Mouse (Mus musculus) G1E-ER4 (cell line): ENCODE results near the gene Fto. TPM values are rescaled to one million over a fixed set of nuclear protein-coding genes. Genes with fewer than 3 reads are reported as not detected.

Experiments
- GATA1 ChIP-seq: IDR thresholded peaks from one replicate; pipeline ENCODE4 v1.8.0; 2012; ENCODE audit warnings: low read length, inconsistent platforms
- polyA plus RNA-seq: library from polyadenylated mRNA; stranded (reverse); fragments of >175 nt; gene quantifications from 2 replicates; pipeline ENCODE4 v1.2.3, GENCODE M21; 2012

The Fto gene
- polyA plus RNA-seq, 1 experiment = 9.6 TPM

DNA sequence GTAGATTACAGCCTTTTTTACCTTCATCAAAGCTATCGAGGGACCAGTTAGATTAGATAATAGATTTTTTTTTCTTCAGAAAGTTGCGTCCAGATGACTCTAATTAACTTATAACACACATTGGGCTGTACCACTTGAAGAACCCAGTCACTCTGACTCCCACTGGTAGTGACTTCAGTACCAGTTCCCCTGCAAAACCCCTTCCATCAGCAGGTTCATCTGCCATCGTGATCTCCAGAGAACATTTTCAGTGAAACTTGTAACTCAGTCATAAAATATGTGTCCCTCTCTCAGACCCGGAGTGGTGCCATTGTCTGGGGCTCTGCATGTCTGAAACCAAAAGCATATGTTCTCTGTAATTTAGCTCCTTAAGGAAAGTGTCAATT lies 211.5 kb downstream of the Fto start:
- TF ChIP-seq GATA1 = no peak

DNA sequence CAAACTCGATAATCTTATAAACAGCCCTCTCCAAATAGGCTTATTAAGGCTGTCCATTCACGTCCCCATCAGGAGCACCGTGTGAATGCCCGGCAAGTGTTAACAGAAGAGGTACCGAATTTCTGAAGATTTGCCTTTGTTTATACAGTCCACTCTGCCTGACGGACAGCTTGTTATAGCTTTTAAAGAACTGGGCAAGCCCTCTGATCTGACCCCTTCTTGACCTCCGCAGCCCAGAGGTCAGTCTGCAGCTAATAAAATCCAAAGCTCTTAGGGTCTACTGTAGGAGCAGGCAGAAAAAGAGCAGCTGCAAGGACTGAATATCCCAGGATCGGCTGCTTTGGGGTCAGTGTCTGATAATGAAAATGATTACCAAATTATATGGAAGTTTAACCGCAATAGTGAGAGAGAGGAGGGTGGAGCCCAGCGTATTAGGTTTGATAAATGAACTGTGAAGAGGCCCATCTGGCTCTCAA lies 212.1 kb downstream of the Fto start:
- TF ChIP-seq GATA1 = no peak

DNA sequence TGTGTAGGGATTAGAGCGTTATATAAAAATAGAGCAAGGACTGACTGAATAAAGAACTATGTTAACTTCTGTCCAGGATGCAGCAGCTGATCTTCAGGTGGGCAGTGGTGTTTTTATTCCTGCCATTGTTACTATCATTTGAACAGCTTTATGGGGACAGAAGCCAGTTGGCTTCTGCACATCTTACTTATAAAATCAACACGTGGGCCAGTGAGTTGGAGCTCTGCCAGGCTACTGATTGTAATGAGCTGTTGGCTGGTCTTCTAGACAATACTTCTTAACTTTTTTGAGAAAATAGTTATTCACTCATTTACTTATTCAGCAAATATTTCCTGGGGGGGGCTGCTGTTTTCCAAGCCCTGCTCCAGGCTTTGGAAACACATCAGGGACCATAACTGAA lies 215.6 kb downstream of the Fto start:
- no peak for TF ChIP-seq GATA1

DNA sequence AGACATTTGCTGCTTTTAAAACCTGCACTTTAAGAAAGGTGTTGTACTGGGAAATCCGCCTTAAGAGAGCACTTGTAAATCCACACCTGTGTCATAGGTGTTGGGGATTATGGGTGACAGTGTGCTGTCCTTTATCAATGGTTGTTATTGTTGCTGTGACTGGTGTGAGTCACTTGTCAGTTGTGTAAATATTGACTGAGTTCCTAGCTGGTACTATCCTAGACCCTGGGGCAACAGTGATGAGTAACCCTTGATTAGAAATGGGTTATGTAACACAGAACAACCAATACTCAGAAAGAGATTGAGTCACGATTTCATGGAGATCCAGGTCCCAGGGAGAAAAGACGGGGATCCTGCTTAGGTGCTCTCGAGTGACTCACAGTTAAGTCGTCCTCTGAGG lies 216.4 kb downstream of the Fto start:
- no peak for TF ChIP-seq GATA1

DNA sequence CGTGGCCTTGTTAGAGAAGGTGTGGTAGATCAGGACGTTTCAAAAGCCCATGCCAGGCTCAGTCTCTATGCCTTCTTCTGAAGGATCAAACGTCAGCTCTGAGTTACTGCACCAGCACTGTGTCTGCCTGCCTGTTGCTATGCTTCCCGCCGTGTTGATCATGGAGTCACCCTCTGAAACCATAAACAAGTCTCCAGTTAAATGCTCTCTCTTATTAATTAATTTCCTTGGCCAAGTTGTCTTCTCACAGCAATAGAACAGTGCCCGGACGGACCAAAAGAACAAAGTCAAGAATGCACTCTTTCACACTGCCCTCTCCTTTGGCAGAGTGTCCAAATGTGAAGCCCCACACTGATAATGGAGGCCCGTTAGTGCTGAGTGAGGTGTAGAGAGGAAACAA lies 217.3 kb downstream of the Fto start:
- TF ChIP-seq GATA1 = no peak

DNA sequence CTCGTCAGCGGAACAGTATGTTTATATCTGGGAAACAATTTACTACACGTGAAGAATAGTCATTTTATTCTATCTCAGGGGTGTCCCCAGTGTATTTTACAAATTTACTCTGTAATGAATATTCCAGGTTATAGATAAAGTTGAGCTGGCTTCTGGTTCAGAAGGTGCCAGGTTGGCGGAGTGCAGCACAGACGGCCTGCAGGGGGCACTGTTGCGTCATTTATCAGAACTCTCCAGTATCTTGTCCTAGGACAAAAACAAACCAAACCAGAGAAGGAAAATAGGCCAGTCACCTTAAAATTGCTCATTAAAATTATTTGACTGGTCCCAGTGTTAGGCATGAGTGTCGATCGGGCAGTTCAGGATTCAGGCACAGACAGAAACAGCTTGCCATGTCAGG lies 218.6 kb downstream of the Fto start:
- TF ChIP-seq GATA1 = no peak

DNA sequence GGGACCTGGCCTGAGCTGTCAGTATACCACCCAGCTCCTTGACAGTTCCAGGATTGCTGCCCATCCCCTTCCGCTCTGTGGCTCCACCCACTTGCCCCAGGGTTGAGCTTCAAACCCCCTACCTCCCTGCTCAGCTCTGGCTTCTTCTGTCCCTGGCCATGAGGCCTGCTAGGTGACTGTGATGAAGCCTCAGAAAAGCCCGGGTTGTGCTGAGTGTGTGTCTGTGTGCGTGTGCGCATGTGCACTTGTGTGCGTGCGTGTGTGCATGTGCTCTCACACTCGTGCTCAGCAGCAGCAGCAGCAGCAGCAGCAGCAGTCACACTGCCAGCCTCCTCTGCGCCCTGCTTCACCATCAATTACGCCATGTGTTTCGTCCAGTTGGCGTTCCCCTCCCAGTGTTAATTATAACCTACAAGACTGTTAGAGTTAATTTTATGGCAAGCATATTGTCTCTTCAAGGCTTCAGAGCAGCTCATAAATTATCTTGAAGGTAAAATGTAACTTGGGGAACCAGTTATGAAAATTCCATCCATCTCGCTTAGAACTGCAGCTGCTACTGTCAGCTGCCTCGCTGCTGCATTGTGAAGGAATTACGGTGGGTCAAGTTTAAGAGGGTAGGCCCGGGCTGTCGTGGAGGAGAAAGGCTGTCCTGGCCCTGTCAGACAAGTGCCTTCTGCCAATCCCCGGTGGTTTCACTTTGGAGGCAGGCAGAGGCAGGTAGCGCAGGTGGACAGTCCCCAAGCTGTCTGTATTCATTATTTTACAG lies 219.5 kb downstream of the Fto start:
- no peak for TF ChIP-seq GATA1

DNA sequence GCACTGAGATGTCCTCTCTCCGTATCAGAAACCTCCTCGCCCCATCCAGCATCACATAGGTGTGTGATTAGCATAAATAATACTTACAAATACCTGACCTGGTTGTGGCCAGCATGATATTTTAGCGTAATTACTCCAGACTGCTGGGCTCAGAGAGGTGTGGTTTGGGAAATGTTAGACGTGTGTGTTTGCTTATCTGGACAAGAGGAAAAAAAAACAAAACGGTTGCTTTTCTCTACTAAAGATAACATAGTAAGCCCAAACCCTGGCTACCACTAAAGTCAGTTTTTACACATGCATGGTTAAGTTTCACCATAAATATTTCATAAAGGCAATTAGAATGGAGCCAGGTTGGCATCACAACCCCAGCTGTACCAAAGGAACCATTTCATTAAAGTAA lies 221.4 kb downstream of the Fto start:
- no peak for TF ChIP-seq GATA1

DNA sequence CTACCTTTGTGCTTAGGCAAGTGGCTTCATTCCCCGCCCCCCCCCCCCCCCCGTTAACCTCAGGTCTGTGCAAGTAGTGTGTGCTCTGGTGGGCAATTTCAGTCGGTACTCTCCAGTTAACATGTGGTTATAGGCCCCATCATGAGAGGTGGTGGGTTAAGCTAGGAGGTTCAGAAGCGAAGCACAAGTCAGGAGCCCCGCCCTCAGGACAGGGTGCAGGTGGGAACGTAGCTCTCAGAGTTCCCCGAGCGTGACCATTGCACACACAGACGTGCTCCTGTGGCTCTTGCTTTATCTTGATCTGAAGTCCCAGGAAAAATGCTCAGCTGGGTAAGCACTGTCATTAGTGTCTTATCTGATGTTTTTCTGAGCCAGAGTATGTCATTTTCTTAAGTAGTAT lies 224.8 kb downstream of the Fto start:
- no peak for TF ChIP-seq GATA1

DNA sequence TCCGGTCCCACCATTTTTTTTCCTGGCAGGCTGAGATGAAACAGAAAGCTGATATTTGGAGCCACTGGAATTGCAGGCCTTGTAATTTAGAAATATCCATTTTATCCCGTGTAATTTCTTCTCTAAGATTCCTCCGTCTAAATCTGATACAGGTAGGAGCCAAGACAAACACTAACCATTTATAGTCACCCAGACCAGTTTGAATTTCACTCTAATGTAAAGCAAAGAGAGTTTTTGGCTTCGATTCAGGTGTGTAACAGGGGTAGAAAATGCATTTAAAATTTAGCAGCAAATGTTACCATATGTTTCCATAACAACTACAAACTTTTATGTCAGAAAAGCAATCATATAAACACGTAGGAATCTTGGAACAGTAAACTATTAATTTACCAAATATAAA lies 225.6 kb downstream of the Fto start:
- no peak for TF ChIP-seq GATA1

DNA sequence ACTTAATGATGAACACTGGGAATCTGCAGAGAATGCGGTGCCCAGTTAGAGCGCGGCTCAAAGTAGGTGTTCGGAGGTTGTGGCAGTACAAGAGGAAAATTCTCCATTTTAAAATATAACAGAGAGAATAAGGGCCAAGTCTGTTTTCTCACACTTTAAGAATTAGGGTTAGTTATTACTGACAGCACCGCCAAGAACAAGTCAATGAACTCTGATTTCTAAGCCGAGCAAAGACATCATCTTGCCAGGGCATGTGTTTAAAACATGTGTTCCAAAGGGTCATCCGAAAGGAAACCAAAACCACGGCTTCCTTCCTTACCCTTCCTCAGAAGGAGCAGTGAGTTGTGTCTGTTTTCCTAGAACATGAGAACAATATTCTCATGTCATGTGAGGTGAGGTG lies 226.3 kb downstream of the Fto start:
- no peak for TF ChIP-seq GATA1

DNA sequence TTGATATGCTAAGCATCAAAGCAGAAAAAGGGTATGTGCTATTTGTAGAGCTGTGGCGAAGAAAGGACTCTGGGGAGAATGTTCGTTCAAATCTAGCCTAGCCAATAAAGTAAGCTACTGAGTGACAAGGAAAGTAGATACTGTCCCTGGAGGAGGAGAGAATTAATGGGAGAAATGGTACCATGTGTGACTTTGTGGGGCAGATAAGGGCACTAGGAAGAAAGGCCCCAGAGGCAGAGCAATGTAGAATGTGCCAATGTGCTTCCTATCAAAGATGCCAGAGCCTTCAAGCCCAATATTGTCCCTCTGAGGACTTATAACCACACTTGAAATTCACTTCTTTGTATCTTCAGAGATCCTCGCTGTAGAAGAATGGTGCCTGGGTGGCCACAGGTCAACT lies 227.9 kb downstream of the Fto start:
- TF ChIP-seq GATA1 = no peak

DNA sequence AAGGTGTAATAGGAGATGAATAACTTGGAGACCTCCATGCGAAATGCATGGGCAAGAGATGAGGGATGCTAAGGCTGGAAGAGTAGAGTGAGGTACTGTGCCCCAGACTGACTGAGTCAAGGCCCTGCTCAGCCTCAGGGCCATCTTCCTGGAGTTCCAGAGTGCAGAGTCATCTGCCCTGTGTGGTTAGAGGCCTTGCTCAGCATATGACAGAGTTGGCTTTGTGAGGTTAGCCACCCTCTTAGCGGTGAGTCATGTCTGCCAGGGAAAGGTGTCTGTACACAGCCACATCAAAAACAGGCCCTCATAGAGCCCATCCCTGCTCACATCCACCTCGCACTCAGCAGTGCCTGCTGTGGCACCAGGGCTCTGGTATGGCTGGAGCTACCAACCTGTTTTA lies 232.2 kb downstream of the Fto start:
- TF ChIP-seq GATA1 = no peak

DNA sequence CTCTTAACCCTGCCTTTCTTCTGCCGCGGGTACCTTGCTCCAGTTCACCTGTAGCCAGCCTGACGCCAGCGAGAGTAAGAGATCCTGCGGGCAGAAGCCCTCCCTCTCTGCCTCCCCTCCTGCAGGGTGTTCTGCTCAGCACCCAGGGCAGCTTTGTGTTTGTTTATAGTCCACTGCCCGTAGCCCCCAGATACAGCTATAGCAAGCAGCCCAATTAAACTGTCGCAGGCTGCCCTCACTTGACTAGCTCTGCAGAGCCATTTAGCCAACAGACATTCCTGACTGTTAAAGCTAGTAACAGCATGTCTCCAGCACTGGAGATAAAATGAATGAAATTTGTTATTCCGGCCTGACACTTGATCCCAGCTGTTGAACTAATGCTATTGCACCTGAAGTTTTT lies 233.3 kb downstream of the Fto start:
- no peak for TF ChIP-seq GATA1

DNA sequence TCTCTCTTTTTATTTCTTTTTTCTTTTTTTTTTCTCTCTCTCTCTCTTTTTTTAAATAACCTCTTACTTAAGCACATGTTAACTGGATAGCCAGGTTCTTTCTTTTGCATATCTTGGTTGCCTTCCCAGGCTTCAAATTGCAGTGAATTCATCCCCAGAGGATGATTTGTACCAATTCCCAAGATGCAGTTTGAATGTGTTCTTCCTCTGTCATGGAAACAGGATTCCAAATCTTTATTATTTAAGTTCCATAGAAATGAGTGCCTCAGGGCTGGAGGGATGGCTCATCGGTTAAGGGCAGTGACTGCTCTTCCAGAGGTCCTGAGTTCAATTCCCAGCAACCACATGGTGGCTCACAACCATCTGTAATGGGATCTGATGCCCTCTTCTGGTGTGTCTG lies 236.8 kb downstream of the Fto start:
- no peak for TF ChIP-seq GATA1

DNA sequence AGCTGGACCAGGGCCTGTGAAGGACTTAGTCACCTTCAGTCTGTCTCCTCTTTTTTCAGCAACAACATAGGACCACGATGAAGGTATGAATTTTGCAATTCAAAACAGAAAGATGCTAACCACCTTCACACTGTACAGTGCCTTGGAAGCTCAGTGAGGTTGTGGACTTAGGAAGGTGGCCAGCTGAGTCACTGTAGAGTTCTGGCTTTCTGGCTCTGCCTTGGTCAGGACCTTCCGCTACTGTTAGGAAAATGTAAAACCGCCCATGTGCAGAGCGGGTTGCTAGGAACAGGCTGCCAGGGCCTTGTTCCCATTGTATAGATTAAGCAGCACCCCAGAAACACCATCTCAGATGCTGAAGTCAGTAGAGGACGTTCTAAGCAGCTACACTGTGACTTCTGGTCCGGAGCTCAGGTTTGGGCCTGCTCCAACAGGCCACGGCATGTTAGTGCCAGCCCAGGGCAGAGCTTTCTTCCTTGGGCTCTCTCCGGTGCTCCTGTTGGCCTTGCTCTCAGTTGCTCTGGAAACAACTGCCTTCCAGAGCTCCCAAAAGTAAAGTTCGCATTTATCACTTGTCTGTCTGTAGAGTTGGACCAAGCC lies 237.9 kb downstream of the Fto start:
- no peak for TF ChIP-seq GATA1

DNA sequence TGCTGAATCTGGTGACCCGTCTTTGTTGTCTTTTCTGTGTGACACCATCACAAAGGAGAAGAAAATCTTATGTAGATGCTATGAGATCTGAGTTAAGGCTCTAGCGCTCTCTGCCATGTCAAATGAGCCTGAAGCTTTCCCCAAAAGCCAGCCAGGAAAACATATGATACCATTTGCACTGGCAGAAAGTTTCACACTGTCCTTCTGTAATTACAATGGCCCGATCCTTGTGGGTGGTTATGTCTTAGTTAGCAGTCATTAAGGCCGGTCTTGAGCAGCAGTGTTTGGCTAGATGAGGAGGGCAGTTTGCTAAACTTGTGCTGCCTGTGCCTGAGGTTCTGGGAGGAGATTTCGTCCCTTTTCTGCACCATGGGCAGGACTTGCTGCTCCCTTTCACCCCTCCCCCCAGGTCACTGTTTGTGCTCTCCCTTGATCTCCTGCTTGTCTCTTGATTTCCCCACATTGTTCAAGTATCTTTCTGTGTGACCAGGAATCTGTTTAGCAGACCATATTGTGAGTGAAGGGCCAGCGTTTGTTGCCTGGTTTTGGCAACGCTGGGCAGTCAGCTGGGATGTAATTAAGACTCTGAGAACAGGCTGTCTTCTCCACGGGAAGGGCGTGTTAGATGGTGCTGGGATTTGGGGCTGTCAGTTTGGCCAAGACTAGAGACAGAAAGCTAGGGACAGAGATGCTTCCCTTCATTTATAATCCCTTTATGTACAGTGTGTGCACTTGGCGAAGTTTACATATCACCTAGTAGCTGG lies 238.6 kb downstream of the Fto start:
- TF ChIP-seq GATA1 = no peak
